26 mouse cellular contexts compared by ENCODE assay signal in genomic region chr12:66027535-66027934, GRCm38 (mm10).
A peak's percentile ranks its signal among the peaks of the same experiment; 100 is the strongest.
DNase-seq lines count a peak whose midpoint lies in the region; ATAC-seq and TF ChIP-seq lines count a peak whose summit lies in the region.
"Had no signal": no experiment of that assay in that cellular context is flagged by ENCODE, and none has a peak within 500 bp of the region (broad histone marks: within the 10 kb centered on the region; RNA-seq: fewer than 3 reads in every experiment).

No protein-coding gene starts in this region.

- TF ChIP-seq EP300 in lung, postnatal 0 days (IDR thresholded peaks at IDR 0.05): no peak

- H3K4me1 ChIP-seq in ES-E14 (ENCODE audit: control insufficient read depth in 2 of 2, insufficient read depth in 2 of 2, low read length in 2 of 2, poor library complexity in 1 of 2): no peaks in the 10 kb centered on the region
- no peaks in the 10 kb centered on the region for H3K4me1 ChIP-seq in hindbrain, embryonic 16.5 days (ENCODE audit: control insufficient read depth, insufficient read depth, low read depth, low read length)
- H3K4me1 ChIP-seq in lung, postnatal 0 days (ENCODE audit: insufficient read depth, low read depth, low read length): no peaks in the 10 kb centered on the region

- no peak for ATAC-seq in hindbrain, embryonic 16.5 days
- ATAC-seq in lung, postnatal 0 days: no peak
- ATAC-seq: activated CD4-positive, CD25-positive, alpha-beta regulatory T cell, adult 4 months; CD4-positive, CD25-positive, alpha-beta regulatory T cell, adult 4 months; Patski had no signal

- no peak overlapping the region for H3K9ac ChIP-seq in ES-E14 (ENCODE audit: insufficient read depth, low read depth, low read length, poor library complexity, severe bottlenecking)
- no peak overlapping the region for H3K9ac ChIP-seq in hindbrain, embryonic 16.5 days (ENCODE audit: low read depth, low read length)
- H3K9ac ChIP-seq in lung, postnatal 0 days (replicated peaks; ENCODE audit: low read depth): no peak overlapping the region

- H3K27ac ChIP-seq in ES-E14 (ENCODE audit: insufficient read depth, low read depth, low read length, poor library complexity, severe bottlenecking): no peak overlapping the region
- no peak overlapping the region for H3K27ac ChIP-seq in hindbrain, embryonic 16.5 days (ENCODE audit: low read depth, low read length)
- H3K27ac ChIP-seq in lung, postnatal 0 days (ENCODE audit: low read length): no peak overlapping the region

- H3K27me3 ChIP-seq in hindbrain, embryonic 16.5 days (replicated peaks; ENCODE audit: control insufficient read depth, insufficient read depth, low read length): no peaks in the 10 kb centered on the region
- no peaks in the 10 kb centered on the region for H3K27me3 ChIP-seq in lung, postnatal 0 days (replicated peaks; ENCODE audit: insufficient read depth, low read length)
- H3K27me3 ChIP-seq: CH12.LX, Patski had no signal

- TF ChIP-seq CTCF in lung, postnatal 0 days (IDR thresholded peaks at IDR 0.05): no peak

- no peaks in the 10 kb centered on the region for H3K9me3 ChIP-seq in ES-E14 (ENCODE audit: control insufficient read depth, insufficient read depth, low read depth, low read length)
- no peaks in the 10 kb centered on the region for H3K9me3 ChIP-seq in hindbrain, embryonic 16.5 days (ENCODE audit: control insufficient read depth, low read length)
- H3K9me3 ChIP-seq in lung, postnatal 0 days (ENCODE audit: low read length): no peaks in the 10 kb centered on the region
- H3K9me3 ChIP-seq: G1E had no signal

- 74% methylated on average over 1 of the region's 1 CpGs for WGBS in hindbrain, embryonic 16.5 days
- WGBS in lung, postnatal 0 days: 60% methylated on average over 1 of the region's 1 CpGs

- no peak overlapping the region for H3K4me2 ChIP-seq in hindbrain, embryonic 16.5 days (ENCODE audit: low read length)
- H3K4me2 ChIP-seq in lung, postnatal 0 days (replicated peaks; ENCODE audit: low read depth, low read length): no peak overlapping the region

- peak; percentile 58 for DNase-seq in ES-CJ7 (ENCODE audit: low read depth, low spot score)
- DNase-seq in ES-E14 (ENCODE audit: low read depth, low spot score): peak; percentile 27
- DNase-seq in R1 (ENCODE audit: low read depth, low spot score): peak; percentile 58
- DNase-seq in ZHBTc4 (ENCODE audit: low read depth, low spot score): peak; percentile 57
- DNase-seq in gastrocnemius, postnatal 25 days: no peak
- DNase-seq in lung, postnatal 0 days (ENCODE audit: low spot score): no peak
- DNase-seq in neural tube, embryonic 10.5 days (ENCODE audit: extremely low spot score, low spot score): no peak
- DNase-seq: adrenal gland, adult 2 months; adrenal gland, adult 8-10 months; adrenal gland, postnatal 10 days; adrenal gland, postnatal 14 days; adrenal gland, postnatal 25 days; adrenal gland, postnatal 36 days; B cell, adult 2 months; cerebellum, adult 11 months; cerebellum, adult 11-12 months; cerebellum, adult 18-20 months; cerebellum, adult 2 months; cerebellum, adult 8-10 months; cerebellum, adult 9-10 months had no signal

- no peak overlapping the region for H3K4me3 ChIP-seq in ES-E14 (ENCODE audit: insufficient read depth in 1 of 2, low read depth in 1 of 2, low read length in 2 of 2, poor library complexity in 1 of 2, severe bottlenecking in 1 of 2)
- no peak overlapping the region for H3K4me3 ChIP-seq in hindbrain, embryonic 16.5 days (ENCODE audit: low read length)
- no peak overlapping the region for H3K4me3 ChIP-seq in lung, postnatal 0 days (ENCODE audit: low read depth, low read length)

- in situ Hi-C loops in ES-E14 (cut with MboI; ENCODE audit: low sequenced_read_pairs in 2 of 2, unreplicated experiment in 2 of 2): no loop called here

- no peaks in the 10 kb centered on the region for H3K36me3 ChIP-seq in ES-E14 (ENCODE audit: control insufficient read depth, insufficient read depth, low read length, poor library complexity, severe bottlenecking)
- no peaks in the 10 kb centered on the region for H3K36me3 ChIP-seq in hindbrain, embryonic 16.5 days (ENCODE audit: control insufficient read depth, insufficient read depth, low read length)
- no peaks in the 10 kb centered on the region for H3K36me3 ChIP-seq in lung, postnatal 0 days (ENCODE audit: insufficient read depth, low read length)
- H3K36me3 ChIP-seq: G1E had no signal

TF ChIP-seq in ES-E14, 5 proteins besides CTCF, POLR2A, EP300 and RAD21:
- TF ChIP-seq ZNF384 (IDR thresholded peaks at IDR 0.05; ENCODE audit: low read depth, low read length) (no peak), MAFK (IDR thresholded peaks at IDR 0.05; ENCODE audit: insufficient read depth, low read depth, low read length) (no peak), ZC3H11A (IDR thresholded peaks at IDR 0.05; ENCODE audit: borderline replicate concordance, low read depth, low read length) (no peak), CHD2 (IDR thresholded peaks at IDR 0.05; ENCODE audit: low read depth, low read length) (no peak), HCFC1 (IDR thresholded peaks at IDR 0.05; ENCODE audit: borderline replicate concordance, insufficient read depth, low read length) (no peak)

Comparison
In these comparisons a context has a peak if more than half of its experiments do, and no peak if none do; other contexts are left out.
1. DNase-seq: peak in ES-CJ7 (single experiment), ES-E14 (single experiment), R1 (single experiment) and ZHBTc4 (single experiment); none in gastrocnemius, postnatal 25 days (single experiment), lung, postnatal 0 days (single experiment) and neural tube, embryonic 10.5 days (single experiment).